Mouse (Mus musculus): Measurements from ENCODE around the gene Mettl27. TPM values are rescaled to one million over a fixed set of nuclear protein-coding genes. Genes with fewer than 3 reads are reported as not detected.

Gene Mettl27
- total and polyA plus RNA-seq, 2 experiments from 2014 or later: 10.1 to 11.2 TPM

GRCm38 (mm10) chr5:134944179-134944578, 12.0 kb downstream of the Mettl27 start:
- no peak overlapping the region for H3K4me2 ChIP-seq (ENCODE audit: low read depth)
- H3K27me3 ChIP-seq (ENCODE audit: insufficient read depth, low read length): peaks cover 12% of the 10 kb centered on the region; the same call in 1 of the 2 replicates
- DNase-seq (no peak), ATAC-seq (no peak)
- TF ChIP-seq CTCF (IDR thresholded peaks at IDR 0.05; ENCODE audit: low read depth): no peak
- H3K9me3 ChIP-seq (ENCODE audit: low read length): no peaks in the 10 kb centered on the region
- H3K36me3 ChIP-seq (ENCODE audit: insufficient read depth): no peaks in the 10 kb centered on the region
- no peak overlapping the region for H3K4me3 ChIP-seq (ENCODE audit: low read depth, low read length)
- H3K9ac ChIP-seq: no peak overlapping the region
- H3K4me1 ChIP-seq (ENCODE audit: insufficient read depth): no peaks in the 10 kb centered on the region
- no peak overlapping the region for H3K27ac ChIP-seq (ENCODE audit: low read depth, low read length)
- 82% methylated on average over 5 of the region's 5 CpGs for WGBS

GRCm38 (mm10) chr5:134945266-134945959, 13.2 kb downstream of the Mettl27 start:
- Histone ChIP-seq H3K9ac (no peak overlapping the region), H3K9me3 (ENCODE audit: low read length) (no peaks in the 10 kb centered on the region), H3K36me3 (ENCODE audit: insufficient read depth) (no peaks in the 10 kb centered on the region), H3K4me1 (ENCODE audit: insufficient read depth) (no peaks in the 10 kb centered on the region), H3K27ac (ENCODE audit: low read depth, low read length) (no peak overlapping the region), H3K4me3 (ENCODE audit: low read depth, low read length) (no peak overlapping the region), H3K4me2 (ENCODE audit: low read depth) (no peak overlapping the region), H3K27me3 (ENCODE audit: insufficient read depth, low read length) (peaks cover 12% of the 10 kb centered on the region; the same call in 1 of the 2 replicates)
- no peak for TF ChIP-seq CTCF (IDR thresholded peaks at IDR 0.05; ENCODE audit: low read depth)
- WGBS: 52% methylated on average over 17 of the region's 19 CpGs
- no peak for ATAC-seq
- DNase-seq: no peak

- Histone ChIP-seq H3K4me3 (ENCODE audit: low read depth, low read length) (no peak overlapping the region), H3K27me3 (ENCODE audit: insufficient read depth, low read length) (peaks cover 12% of the 10 kb centered on the region; the same call in 1 of the 2 replicates), H3K36me3 (ENCODE audit: insufficient read depth) (no peaks in the 10 kb centered on the region), H3K9me3 (ENCODE audit: low read length) (no peaks in the 10 kb centered on the region), H3K4me2 (ENCODE audit: low read depth) (no peak overlapping the region), H3K4me1 (ENCODE audit: insufficient read depth) (no peaks in the 10 kb centered on the region), H3K9ac (no peak overlapping the region), H3K27ac (ENCODE audit: low read depth, low read length) (no peak overlapping the region)
- ATAC-seq: no peak
- no peak for TF ChIP-seq CTCF (IDR thresholded peaks at IDR 0.05; ENCODE audit: low read depth)
- no peak for DNase-seq
- WGBS: 20% methylated on average over 43 of the region's 43 CpGs
Measured at GRCm38 (mm10) chr5:134946063-134946856, 14.1 kb downstream of the Mettl27 start.

GRCm38 (mm10) chr5:134946857-134947255, 14.7 kb downstream of the Mettl27 start, which contains the start of gene Cldn4:
Gene Cldn4 (minus strand): TSS chr5:134946934.
- no peak for TF ChIP-seq CTCF (IDR thresholded peaks at IDR 0.05; ENCODE audit: low read depth)
- 7% methylated on average over 11 of the region's 11 CpGs for WGBS
- ATAC-seq: no peak
- H3K4me2 ChIP-seq (ENCODE audit: low read depth): no peak within 1 kb of the TSS
- H3K36me3 ChIP-seq (ENCODE audit: insufficient read depth): no peaks in the 10 kb centered on the region
- H3K27ac ChIP-seq (ENCODE audit: low read depth, low read length): no peak within 1 kb of the TSS
- no peak within 1 kb of the TSS for H3K9ac ChIP-seq
- H3K4me3 ChIP-seq (ENCODE audit: low read depth, low read length): no peak within 1 kb of the TSS
- peaks cover 12% of the 10 kb centered on the region; the same call in 1 of the 2 replicates for H3K27me3 ChIP-seq (ENCODE audit: insufficient read depth, low read length)
- DNase-seq: no peak
- no peaks in the 10 kb centered on the region for H3K9me3 ChIP-seq (ENCODE audit: low read length)
- H3K4me1 ChIP-seq (ENCODE audit: insufficient read depth): no peaks in the 10 kb centered on the region

DNA sequence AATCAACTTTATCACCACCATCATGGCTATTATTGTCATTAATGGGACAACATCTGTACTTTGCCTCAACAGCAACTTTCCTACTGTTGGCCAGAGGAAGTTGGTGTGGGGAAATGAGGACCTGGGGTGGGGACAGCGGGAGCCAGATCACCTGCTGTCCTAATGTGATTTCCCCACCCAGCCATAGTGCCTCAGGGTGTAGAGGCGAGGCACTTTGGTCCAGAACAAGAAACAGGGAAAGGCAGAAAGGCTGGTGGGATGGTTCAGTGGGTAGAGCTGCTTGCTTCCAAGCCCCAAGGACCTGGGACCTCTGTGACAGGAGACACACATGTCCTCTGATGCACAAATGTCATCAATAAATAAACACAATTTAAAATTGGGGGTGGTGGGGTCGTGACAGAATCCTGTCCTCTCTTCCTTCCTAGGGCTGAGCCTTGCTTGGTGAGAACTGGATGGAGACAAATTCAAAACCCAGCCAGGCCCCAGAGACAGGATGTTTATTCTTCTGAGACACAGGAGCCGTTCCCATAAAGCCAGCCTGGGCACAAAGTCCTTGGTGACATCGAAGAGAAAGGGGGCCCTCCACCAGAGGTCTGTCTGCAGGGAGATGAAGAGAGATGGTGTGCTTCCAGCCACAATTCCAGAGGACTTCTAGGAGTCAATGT, 15.4 kb downstream of the Mettl27 start:
- Histone ChIP-seq H3K4me2 (ENCODE audit: low read depth) (no peak overlapping the region), H3K9me3 (ENCODE audit: low read length) (no peaks in the 10 kb centered on the region), H3K27ac (ENCODE audit: low read depth, low read length) (no peak overlapping the region), H3K9ac (no peak overlapping the region), H3K36me3 (ENCODE audit: insufficient read depth) (no peaks in the 10 kb centered on the region), H3K27me3 (ENCODE audit: insufficient read depth, low read length) (peaks cover 12% of the 10 kb centered on the region; the same call in 1 of the 2 replicates), H3K4me3 (ENCODE audit: low read depth, low read length) (no peak overlapping the region), H3K4me1 (ENCODE audit: insufficient read depth) (no peaks in the 10 kb centered on the region)
- TF ChIP-seq CTCF (IDR thresholded peaks at IDR 0.05; ENCODE audit: low read depth): no peak
- WGBS: 70% methylated on average over 5 of the region's 5 CpGs
- ATAC-seq (no peak), DNase-seq (no peak)

DNA sequence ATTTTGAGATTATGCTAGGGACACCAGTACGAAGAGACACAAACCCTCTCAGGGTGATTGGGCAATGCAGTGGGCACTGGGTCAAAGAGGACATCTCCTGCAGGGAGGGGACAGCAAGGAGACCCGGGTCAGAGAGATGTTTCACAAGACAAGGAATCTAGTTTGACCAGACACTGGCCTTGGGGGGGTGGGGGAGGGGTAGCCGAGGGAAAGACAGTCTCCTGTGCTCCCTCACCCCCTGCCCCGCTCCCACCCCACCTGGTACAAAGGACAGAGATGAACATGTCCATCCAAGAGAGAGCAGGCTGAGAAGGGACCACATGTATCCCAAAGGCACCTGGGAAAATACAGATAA, 15.9 kb downstream of the Mettl27 start:
- H3K27ac ChIP-seq (ENCODE audit: low read depth, low read length): no peak overlapping the region
- H3K27me3 ChIP-seq (ENCODE audit: insufficient read depth, low read length): peaks cover 12% of the 10 kb centered on the region; the same call in 1 of the 2 replicates
- DNase-seq: no peak
- no peaks in the 10 kb centered on the region for H3K4me1 ChIP-seq (ENCODE audit: insufficient read depth)
- no peak for TF ChIP-seq CTCF (IDR thresholded peaks at IDR 0.05; ENCODE audit: low read depth)
- no peaks in the 10 kb centered on the region for H3K36me3 ChIP-seq (ENCODE audit: insufficient read depth)
- H3K4me3 ChIP-seq (ENCODE audit: low read depth, low read length): no peak overlapping the region
- no peaks in the 10 kb centered on the region for H3K9me3 ChIP-seq (ENCODE audit: low read length)
- H3K9ac ChIP-seq: no peak overlapping the region
- H3K4me2 ChIP-seq (ENCODE audit: low read depth): no peak overlapping the region
- 62% methylated on average over 4 of the region's 4 CpGs for WGBS
- ATAC-seq: no peak
